Mouse (Mus musculus) spleen, adult 12 weeks (tissue): ENCODE measurements around the gene Ankrd9.

Experiments used
- DNase-seq: peaks from one replicate; pipeline ENCODE4 v3.0.0; 2022; ENCODE audit warnings: low spot score

Ankrd9 gene

DNA sequence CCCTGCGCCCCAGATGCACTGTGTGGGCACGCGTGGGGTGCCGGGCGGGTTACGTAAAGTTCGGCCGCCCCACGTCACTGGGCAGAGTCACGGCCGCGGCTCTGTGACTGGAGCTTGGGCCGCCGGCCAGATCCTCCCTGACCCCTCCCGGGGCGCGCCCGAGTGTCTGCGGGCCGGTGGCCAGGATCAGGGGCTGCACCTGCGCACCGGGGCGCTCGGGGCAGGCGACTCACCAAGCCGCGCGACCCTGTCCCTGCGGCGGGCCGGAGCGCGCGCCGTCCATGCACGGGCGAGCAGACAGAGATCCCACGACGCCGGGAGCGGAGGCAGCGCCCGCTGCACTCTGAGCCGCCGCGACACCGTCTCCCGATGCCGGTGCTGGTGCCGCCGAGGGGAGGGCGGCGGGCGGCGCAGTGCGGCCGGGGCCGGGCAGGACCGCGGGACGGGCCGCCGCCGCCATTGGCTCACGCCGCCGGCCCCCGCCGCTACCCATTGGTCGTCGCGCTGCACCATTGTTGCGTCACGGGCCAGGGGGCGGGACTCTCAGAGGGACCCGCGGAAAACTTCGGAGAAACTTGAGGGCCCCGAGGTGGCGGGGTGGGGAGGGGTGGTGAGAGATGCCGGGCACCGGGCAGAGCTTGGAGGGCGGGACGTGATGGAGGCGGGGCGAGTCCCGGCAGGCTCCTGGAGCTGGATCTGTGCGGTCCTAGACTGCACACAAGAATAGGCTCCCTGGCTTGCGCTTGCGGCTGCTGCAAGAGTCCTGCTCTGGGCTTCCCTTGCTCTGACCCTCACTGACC is at the start of gene Ankrd9:
TSS of gene Ankrd9 (minus strand) at position 434 of the 800 bp plus-strand sequence.
- peak; percentile 95 for DNase-seq

GRCm38 (mm10) chr12:111021577-111021976 is 42.7 kb upstream of the Ankrd9 start:
- no peak for DNase-seq

- DNase-seq: no peak
Measured at GRCm38 (mm10) chr12:111021138-111021537, 42.3 kb upstream of the Ankrd9 start.

GRCm38 (mm10) chr12:111019086-111019485 is 40.2 kb upstream of the Ankrd9 start:
- DNase-seq: no peak

- no peak for DNase-seq
Measured at GRCm38 (mm10) chr12:111018068-111018467, 39.2 kb upstream of the Ankrd9 start.

DNA sequence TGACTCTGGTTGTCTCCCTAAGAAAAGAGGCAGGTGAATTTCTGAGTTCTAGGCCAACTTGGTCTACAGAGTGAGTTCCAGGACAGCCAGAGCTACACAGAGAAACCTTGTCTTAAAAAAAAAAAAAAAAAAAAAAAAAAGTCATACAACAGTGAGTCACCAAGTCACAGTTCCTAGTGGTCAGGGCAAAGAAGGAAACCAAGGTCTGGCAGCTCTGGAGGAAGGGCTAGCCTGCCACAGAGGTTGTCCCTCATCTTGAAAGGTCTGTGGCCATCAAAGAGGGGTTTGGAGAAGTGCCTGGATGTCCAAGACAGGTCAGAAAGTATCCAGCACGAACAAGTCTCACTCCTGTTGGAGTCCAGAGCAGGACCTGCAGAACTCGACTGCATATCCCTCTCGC is 38.0 kb upstream of the Ankrd9 start:
- DNase-seq: no peak

DNA sequence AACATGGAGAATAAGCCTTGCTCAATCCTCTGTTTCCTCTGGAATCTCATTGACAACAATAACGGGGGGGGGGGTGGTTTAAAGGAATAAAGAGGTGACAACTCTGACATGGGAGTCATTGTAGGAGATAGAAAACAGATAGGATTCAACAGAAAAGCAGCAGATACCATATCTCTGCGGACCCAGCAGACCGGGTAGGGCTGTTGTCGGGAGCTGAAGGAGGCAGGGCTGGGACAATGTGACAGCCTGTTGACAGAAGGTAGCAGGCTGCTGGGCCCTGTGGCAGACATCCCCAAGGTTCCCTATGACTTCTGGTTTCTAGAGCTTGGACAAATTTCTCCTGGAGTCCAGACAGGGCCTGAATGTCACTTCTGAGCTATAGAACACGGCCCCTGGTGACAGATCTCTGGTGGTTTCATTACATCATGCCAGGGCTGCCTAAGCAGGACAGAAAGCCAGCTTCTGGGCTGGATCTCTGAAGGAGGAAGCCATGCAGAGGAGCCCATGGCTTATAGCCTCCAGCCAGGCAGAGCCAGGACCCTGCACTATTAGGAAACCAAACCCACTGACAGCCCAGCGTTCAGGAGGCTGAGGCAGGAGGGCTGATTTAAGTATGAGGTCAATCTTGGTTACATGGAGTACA is 30.9 kb upstream of the Ankrd9 start:
- no peak for DNase-seq

GRCm38 (mm10) chr12:111008500-111009490 is 30.0 kb upstream of the Ankrd9 start:
- no peak for DNase-seq

DNA sequence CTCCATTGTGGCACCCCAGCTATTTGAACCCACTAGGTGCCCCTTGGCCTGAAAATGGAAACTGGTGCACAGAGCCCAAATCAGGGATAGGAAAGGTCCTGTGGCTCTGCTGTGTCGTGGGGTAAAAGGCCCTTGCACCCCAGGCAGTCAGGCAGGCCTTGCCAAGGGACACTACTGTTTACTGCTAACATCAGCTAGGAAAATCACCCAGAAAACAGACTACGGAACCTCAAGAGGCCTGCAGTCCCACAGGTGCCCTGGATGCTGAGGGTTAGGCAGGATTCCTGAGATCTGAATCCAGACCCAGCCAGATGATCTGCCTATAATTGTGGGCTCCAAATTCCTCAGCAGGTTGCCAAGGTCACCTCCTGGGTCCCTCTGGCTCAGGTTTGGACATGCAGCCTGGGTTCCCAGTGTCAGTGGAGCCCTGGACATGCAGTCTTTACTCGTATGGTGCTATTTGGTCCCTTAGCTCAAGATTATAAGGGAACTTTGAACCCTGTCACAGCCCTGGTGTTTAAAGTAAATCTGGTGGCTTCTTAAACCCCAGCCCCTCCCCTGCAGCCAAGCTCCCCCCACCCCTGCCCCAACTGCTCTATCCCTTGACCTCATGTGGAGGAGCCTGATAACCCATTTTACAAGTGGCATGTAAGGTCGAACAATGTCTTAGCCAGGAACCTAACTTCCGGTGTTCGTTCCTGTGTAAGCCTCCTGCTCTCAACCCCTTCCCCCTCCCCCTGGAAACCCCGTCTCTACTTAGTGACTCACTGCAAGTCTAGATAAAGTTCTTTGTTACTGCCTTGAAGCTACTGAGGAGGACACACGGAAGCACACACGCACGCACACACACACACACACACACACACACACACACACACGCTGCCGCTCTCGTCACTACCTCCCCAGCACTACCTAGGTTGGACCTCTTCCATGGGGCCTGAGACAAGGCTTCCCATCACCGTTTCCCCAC is 28.6 kb upstream of the Ankrd9 start:
- DNase-seq: no peak

GRCm38 (mm10) chr12:111006339-111006738 is 27.5 kb upstream of the Ankrd9 start:
- no peak for DNase-seq

DNA sequence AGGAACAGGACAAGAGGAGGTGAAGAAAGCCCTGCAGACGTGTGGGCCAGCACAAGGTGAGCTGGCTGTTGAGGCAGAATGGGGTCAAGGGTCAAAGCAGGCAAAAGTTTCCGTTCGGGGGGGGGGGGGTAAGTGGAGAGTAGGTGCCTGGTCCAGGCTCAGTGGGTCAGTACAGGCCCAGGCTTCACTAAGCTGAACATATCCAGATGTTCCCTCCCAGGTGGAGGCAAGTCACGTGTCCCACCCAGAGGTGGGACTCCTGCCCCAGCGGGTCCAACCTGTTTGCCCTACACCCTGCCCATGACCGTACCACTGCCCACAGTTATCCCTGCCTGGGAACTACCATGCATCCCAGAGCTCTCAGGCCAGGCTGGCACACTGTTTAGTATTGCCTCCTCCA is 27.0 kb upstream of the Ankrd9 start:
- DNase-seq: no peak

DNA sequence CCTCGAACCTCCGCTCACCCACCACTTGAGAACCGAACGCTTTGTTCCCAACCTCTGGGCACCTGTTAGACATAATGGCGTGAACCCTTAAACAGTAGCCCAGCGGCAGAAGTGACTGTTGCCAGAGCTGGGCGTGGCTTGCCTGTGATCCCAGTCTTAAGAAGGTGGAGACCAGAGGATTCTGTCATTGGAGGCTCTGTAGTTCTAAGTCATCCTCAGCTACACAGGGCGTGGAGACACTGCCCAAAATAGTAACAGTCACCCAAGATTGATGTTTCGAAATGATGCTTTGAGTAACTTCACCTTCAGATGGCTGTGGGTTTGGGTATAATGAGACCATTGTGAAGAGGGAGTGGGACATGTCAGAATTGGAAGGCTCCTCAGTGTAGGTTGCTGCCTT is 25.3 kb upstream of the Ankrd9 start:
- no peak for DNase-seq

DNA sequence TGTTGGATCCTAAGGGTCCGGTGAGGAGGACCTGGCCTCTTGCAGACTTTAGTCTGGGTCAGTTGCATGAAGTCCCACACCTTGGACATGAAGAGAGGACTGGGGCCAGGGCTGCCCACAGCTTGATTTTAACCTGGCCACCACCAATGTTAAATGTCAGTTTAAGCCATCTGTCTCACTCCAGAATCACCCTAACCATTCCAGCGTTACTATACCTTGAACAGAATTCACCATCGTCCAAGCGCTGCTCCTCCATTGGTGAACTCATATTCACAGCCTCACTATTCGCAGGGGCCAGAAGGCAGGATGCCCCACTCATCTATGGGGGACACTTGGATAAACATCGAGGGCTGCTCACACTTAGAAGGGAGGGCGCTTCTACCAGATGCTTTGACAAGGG is 22.1 kb upstream of the Ankrd9 start:
- no peak for DNase-seq

GRCm38 (mm10) chr12:110999820-111000219 is 21.0 kb upstream of the Ankrd9 start:
- no peak for DNase-seq

DNA sequence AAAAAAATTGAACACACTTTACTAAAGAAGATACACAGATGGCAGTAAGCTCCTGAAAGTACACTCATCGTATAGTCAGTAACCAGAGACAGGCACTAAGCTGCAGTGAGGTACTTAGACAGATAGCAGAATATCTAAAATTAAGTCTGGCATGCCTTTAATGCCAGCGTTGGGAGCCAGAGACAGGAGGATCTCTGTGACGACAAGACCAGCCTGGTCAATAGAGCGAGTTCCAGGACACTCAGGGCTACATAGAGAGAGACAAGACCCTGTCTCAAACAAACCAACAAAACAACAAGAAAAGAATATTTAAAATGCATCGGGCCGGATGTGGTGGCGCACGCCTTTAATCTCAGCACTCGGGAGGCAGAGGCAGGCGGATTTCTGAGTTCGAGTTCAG is 19.3 kb upstream of the Ankrd9 start:
- no peak for DNase-seq

DNA sequence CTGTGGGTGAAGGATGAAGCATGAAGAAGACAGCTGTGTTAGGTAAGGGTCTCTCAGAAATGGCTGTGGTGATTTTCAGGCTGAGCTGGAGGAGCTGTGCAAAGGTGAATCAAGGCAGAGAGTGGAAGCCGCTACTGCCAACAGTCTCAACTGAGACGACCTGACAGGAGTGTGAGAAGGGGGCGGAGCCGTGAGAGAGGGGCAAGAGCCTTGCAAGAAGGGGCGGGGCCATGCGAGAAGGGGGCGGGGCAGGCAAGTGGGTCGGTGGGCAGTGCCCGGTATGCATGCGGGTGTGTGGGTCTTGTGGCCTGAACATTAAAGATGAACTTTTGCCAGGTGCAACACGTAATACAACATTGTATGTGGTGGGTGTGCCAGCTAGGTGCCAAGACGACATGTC is 15.8 kb upstream of the Ankrd9 start:
- no peak for DNase-seq

GRCm38 (mm10) chr12:110993226-110993625 is 14.4 kb upstream of the Ankrd9 start:
- DNase-seq: no peak

GRCm38 (mm10) chr12:110992771-110993170 is 13.9 kb upstream of the Ankrd9 start:
- DNase-seq: no peak

DNA sequence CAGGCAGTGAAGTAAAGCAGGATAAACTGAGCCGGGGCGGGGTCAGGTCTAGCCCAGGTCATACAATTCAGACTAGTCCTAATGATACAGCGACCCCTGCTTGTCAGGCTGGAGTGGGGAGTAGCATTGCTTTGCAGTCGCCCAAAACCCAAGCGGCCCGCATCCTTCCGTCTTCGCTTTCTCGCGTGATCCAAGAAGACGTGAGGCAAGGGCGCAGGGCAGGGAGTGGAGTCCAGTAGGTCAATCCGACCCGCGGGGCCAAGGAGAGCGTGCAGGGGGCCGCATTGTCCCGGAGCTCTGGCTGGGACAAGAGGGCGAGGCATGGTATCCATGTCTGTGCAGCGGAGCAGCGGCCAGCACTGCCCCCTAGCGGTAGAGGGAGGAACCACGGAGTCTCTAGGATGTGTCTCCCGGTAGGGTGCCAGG is 13.3 kb upstream of the Ankrd9 start:
- DNase-seq: peak; percentile 93

DNA sequence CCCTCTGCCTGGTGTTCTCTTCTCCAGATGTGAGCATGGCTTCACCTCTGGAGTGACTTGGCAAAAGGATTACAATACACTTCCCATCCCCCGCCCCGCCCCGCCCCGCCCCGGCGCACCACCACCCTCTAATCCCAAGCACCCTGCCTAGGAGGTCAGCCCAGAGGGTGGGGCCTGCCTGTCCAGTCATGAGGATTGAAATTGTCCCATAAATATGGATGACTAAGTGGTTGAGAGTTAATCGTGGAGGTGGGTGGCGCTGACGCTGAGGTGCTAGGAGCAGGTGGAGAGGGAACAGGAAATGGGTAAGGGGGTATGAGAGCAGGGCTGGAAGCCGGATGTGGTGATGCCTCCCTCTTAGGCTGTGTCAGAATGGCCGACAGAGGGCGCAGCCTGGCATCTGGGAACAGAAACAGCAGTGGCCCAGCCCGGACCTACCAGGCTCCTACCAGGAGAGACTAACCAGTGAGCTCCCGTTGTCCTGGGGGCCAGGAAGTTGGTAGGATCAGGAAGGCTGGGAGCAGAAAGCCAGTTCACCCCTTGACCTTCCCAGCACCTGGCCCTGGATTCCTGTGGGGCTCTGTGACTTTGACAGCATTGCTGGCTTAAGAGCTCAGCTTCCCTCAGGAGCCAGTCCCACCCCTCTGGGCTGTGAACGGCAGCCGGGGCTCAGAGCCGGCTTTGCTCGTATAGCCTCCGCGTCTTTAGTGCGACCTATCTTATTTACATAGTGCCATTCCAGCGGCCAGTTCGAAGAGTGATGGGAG is 12.7 kb upstream of the Ankrd9 start:
- DNase-seq: peak; percentile 81
